Comparison of ENCODE assay signal across 8 mouse cellular contexts in the genomic region with DNA sequence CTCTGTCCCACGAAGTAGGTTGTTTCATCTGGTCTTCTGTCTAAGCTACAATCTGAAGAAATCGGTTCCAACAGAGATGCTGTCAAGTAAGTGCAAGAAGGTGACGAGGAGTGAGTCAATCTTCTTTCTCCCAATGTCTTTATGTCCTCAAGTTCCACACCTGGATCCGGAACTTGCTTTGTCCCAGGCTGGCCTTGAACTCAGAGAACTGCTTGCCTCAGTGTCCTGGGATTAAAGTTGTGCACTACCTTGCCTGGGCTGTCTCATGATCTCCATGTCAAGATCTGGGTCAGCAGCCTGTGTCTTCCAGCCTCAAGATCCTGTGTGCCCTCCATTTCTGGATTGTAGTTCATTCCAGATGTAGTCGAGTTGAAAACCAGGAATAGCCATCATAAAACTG. TPM values are rescaled to one million over a fixed set of nuclear protein-coding genes. Genes with fewer than 3 reads are reported as not detected.
DNase-seq lines count a peak whose midpoint lies in the region; ATAC-seq and TF ChIP-seq lines count a peak whose summit lies in the region.

Gene Rbm17 (minus strand): TSS at position 101 of the 400 bp plus-strand sequence.

- ATAC-seq in neural tube, embryonic 15.5 days (ENCODE audit: low FRiP score) = no peak

- TF ChIP-seq POLR2A in testis, adult 2 months (IDR thresholded peaks at IDR 0.05; ENCODE audit: control insufficient read depth, low read depth, low read length) = no peak

- peak within 1 kb of the TSS; percentile 81; the same call in 1 of the 2 replicates for H3K27ac ChIP-seq in testis, adult 2 months (ENCODE audit: control insufficient read depth, insufficient read depth, low read depth, low read length)
- peak within 1 kb of the TSS; percentile 97 for H3K27ac ChIP-seq in limb, embryonic 10.5 days
- H3K27ac ChIP-seq in neural tube, embryonic 15.5 days (replicated peaks) = peak within 1 kb of the TSS; percentile 77; the same call in 1 of the 2 replicates

- no peaks in the 10 kb centered on the region for H3K36me3 ChIP-seq in testis, adult 2 months (ENCODE audit: control insufficient read depth, insufficient read depth, low read length)
- H3K36me3 ChIP-seq in erythroblast, embryonic 14.5 days (ENCODE audit: control insufficient read depth) = peaks cover 17% of the 10 kb centered on the region
- peaks cover 23% of the 10 kb centered on the region for H3K36me3 ChIP-seq in limb, embryonic 10.5 days
- peaks cover 16% of the 10 kb centered on the region for H3K36me3 ChIP-seq in neural tube, embryonic 15.5 days

- H3K4me3 ChIP-seq in testis, adult 2 months (ENCODE audit: control insufficient read depth, low read depth, low read length) = peak within 1 kb of the TSS; percentile 89
- H3K4me3 ChIP-seq in erythroblast, embryonic 14.5 days (replicated peaks) = peak within 1 kb of the TSS; percentile 94
- H3K4me3 ChIP-seq in limb, embryonic 10.5 days = peak within 1 kb of the TSS; percentile 97
- H3K4me3 ChIP-seq in neural tube, embryonic 15.5 days (replicated peaks) = peak within 1 kb of the TSS; percentile 81

- no peaks in the 10 kb centered on the region for H3K9me3 ChIP-seq in erythroblast, embryonic 14.5 days (ENCODE audit: control insufficient read depth, low read length)
- H3K9me3 ChIP-seq in limb, embryonic 10.5 days (replicated peaks) = no peaks in the 10 kb centered on the region
- H3K9me3 ChIP-seq in neural tube, embryonic 15.5 days (replicated peaks) = no peaks in the 10 kb centered on the region

- peak within 1 kb of the TSS; percentile 94 for H3K9ac ChIP-seq in neural tube, embryonic 15.5 days (replicated peaks)

- WGBS in limb, embryonic 10.5 days = 89% methylated on average over 5 of the region's 5 CpGs
- 86% methylated on average over 5 of the region's 5 CpGs for WGBS in neural tube, embryonic 15.5 days

- H3K4me1 ChIP-seq in testis, adult 2 months (ENCODE audit: control insufficient read depth, insufficient read depth, low read length) = peaks cover 2% of the 10 kb centered on the region
- H3K4me1 ChIP-seq in erythroblast, embryonic 14.5 days (ENCODE audit: control insufficient read depth) = peaks cover 19% of the 10 kb centered on the region
- H3K4me1 ChIP-seq in limb, embryonic 10.5 days = peaks cover 7% of the 10 kb centered on the region
- H3K4me1 ChIP-seq in neural tube, embryonic 15.5 days = peaks cover 22% of the 10 kb centered on the region

- no peaks in the 10 kb centered on the region for H3K27me3 ChIP-seq in testis, adult 2 months (ENCODE audit: control insufficient read depth, insufficient read depth, low read length)
- no peaks in the 10 kb centered on the region for H3K27me3 ChIP-seq in erythroblast, embryonic 14.5 days (ENCODE audit: control insufficient read depth)
- H3K27me3 ChIP-seq in limb, embryonic 10.5 days (ENCODE audit: low read depth, poor library complexity, severe bottlenecking) = no peaks in the 10 kb centered on the region
- H3K27me3 ChIP-seq in neural tube, embryonic 15.5 days (replicated peaks) = no peaks in the 10 kb centered on the region

- intact Hi-C loops in heart, postnatal 10 days (cut with DNase I) = loop anchor here (5.0 kb wide), 3 partner anchors 58 to 173 kb away; partner anchors contain the start of genes Ankrd16, Fbh1 and Il15ra

- no peak for TF ChIP-seq CTCF in testis, adult 2 months (IDR thresholded peaks at IDR 0.05; ENCODE audit: control insufficient read depth, insufficient read depth, insufficient replicate concordance, low read depth, low read length)

- DNase-seq in testis, postnatal 14 days (ENCODE audit: low spot score) = no peak
- DNase-seq in heart, postnatal 10 days = no peak
- no peak for DNase-seq in limb, embryonic 10.5 days (ENCODE audit: low spot score)
- no peak for DNase-seq in MN1 (ENCODE audit: low spot score)
- no peak for DNase-seq in urinary bladder, postnatal 14 days (ENCODE audit: low spot score)

- H3K4me2 ChIP-seq in neural tube, embryonic 15.5 days = peak within 1 kb of the TSS; percentile 91

RNA-seq across cellular contexts. Expression of gene Rbm17, which starts in this region (rescaled TPM):
- 38.1 and 44.8 TPM in 2 replicates for polyA plus RNA-seq in testis, adult 2 months (2012; rRNA removed)
- 3.4 and 7.2 TPM in 2 replicates for polyA plus RNA-seq in erythroblast, embryonic 14.5 days (2012)
- 10 to 100 TPM; 64.9 to 80.2 TPM for total RNA-seq in heart, postnatal 10 days (2021)
- 190 and 195 TPM in 2 replicates for polyA plus RNA-seq in limb, embryonic 10.5 days (2016; fragmentation: Nextera tagmentation; extraction: Ambion mirVana)
- polyA plus RNA-seq in neural tube, embryonic 15.5 days (2015; fragmentation: Nextera tagmentation; extraction: Ambion mirVana) = 127 and 138 TPM in 2 replicates
